Mouse (Mus musculus) urinary bladder, postnatal 10 days (tissue): Measurements from ENCODE around the gene Gm43191.
"Not testable (repeated sequence)": the region's sequence is repeated elsewhere in the genome, so short reads cannot be mapped to it uniquely, and the experiment has no call there.

Experiments used
- DNase-seq: peaks from one replicate; pipeline ENCODE4 v3.0.0; 2022; ENCODE audit warnings: low spot score

Gene Gm43191

DNA sequence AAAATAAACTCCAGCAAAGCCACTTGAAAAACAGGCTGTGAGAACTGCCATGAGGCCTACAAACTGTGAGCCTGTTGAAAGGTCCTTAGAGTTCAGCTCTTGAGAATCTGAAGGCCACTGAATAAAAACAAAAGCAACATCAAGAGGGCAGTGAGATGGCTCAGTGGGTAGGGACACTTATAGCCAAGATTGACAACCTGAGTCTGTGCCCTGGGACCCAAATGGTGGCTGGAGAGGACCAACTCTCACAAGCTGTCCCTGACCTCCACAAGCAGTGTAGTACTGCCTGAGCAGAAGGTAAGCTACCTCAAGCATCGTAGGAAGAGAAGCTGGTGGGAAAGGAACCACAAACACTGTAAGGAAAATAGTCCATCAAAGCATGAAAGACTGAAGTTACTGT, at the start of gene Gm43191:
TSS of gene Gm43191 (minus strand) at position 101 of the 400 bp plus-strand sequence.
- no peak for DNase-seq

DNA sequence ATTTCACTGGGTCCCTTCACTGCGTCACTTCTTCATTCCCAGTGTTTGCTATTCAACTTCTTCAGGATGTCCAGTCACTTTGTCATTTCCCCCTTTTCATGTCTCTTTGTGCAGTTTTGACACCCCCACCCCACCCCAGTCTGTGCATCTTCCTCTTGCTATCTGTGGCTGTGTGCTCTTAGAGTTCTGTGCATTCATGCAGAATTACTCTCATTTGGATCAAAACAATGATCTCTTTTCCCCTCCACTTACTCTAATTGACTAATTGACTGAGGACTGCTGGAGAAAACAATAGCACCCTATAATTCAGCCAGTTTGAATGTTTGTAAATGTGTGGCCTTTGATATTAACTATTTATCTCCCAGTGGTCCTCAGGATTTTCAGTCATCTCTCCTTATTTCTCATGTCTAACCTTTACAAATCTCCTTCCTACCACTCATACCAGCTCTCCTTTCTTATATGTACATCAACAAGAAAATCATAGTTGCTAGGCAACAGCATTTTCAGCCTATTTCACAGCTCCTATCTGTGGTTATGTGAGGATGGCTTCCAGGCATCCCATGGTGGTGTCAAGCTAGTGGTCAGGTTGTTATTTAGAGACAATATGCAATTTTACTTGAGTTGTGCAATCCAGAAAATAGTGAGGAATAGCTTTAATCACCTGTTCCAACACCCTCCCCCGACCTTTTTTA, 48.6 kb upstream of the Gm43191 start:
- DNase-seq: no peak

DNA sequence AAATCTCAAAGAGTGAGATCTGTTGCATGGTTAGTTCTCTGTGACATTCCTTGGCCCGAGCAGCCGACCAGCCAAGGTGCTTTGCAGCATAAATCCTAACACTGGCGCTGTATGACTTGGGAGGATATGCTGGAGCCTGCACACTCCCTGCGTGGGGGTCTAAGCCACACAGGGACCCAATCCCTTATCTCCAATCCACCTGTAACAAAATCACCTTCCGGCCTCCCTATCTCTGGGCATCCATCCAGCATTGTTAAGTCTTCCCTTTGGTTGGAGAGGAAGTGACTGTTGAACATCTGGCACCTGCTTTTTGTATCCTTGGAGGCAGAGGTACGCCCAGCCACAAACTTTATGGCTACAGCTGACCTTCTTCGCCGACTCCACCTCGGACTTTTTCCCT, 45.7 kb upstream of the Gm43191 start:
- no peak for DNase-seq

DNA sequence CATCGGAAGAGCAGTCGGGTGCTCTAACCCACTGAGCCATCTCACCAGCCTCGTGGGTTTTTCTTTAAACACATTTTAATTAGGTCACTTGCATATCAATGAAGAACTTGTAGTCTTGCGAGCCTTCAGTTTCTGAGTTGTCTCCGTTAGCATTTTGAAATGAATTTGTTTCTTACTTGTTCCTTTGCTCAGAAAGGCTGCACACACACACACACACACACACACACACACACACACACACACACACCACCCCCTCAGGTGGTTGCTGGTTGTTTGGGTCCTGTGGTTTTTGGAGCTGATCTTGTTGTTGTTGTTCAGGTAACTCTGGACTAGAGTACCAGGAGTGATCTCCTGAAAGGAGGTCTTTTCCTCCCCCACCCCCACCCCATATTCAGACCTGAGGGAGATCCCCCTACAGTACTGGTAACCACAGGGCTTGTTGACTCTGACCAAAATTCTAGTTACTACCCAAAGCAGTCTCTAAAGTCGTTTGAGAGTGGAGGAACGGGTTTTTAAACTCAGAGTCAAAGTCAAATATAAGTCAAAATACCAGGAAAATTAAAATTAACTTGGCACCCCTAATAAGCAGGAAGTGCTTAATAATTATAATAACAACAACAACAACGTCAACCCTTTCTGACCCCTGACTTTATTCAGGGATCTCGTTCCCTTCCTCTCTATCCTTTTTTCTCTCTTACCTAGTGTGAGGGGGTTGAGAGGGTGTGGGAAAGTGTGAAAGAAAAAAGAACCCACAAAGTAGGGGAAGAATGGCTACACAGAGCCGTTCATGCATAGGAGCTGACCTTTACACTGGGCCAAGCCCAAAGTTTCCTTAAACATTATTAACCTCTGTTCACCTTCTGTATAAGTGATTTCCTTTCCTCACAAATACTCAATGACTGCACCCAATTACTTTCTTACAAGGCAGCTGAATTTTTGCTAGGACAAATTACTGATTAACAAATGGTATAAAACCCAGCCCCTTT, 42.7 kb upstream of the Gm43191 start:
- DNase-seq: no peak

DNA sequence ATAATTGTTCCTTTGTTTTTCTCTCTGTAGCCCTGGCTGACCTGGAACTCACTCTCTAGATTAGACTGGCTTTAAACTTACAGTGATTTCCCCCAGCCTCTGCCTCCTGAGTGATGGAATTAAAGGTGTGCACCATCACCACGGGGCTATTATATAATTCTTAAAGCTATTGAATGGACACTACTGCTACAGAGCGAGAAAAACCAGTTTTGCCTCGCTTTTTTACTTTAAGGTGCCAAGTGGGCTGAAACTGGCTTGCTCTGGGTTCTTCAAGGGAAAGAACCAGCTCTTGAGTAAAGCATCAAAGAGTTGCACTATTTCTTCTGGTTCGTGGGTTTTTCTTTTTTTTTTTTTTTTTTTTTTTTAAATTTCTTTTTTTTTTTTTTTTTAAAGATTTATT, 41.9 kb upstream of the Gm43191 start:
- DNase-seq: no peak

DNA sequence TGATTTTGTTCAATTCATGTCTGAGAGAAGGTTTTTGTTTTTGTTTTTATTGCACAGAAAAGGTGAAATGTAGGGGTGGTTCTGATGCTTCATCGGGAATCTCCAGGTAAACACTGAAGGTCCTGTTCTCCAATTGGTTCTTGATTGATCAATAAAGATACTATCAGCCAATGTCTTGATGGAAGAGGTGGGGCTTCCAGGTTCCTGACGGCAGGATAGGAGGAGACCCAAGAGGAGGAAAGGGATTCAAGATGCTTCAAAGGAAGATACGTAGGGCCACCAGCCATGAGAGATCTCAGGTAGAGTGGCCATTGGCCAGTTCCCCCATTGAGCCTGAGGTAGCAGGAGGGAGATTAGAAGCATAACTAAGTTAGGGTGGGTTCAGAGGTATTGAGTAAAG, 37.9 kb upstream of the Gm43191 start:
- no peak for DNase-seq

DNA sequence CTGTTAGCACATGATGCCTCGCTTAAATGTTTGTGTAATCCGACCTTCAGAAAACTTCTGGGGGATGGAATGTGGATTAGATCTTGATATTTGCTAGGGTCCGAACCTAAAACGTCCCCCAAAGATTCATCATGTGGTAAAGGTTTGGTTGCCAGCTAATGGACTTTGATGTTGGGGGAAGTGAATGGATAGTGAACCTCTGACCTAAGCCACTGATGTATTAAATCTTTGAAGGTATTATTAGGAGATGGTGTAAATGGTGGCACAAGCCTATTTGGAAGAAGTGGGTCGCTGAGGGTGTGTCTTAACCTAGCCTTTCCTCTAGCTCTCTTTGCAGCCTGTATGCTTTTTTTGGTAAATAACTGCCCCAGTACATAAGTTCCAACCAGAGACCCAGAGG, 32.0 kb upstream of the Gm43191 start:
- no peak for DNase-seq

DNA sequence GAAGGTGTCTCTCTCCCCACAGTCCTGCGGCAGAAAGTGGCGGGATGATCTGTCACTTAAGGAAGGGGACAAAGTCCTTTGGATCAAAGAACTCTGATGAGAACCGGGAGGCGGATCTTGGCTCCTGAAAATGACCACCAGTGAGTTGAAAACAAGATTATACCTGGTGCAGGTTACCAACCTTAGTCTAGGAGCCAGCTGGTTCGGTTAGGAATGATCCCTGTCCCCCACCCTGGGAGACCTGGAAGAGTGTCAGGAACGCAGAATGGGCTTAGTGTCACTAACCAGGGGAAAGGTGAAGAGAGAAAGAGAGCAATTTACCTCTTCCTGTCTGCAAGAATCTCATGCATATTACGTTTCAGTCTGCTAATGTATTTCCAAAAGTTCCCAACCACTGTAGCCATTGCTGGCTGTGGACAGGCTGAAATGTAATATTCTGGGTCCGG, 31.4 kb upstream of the Gm43191 start, which contains the start of gene Slc35a3:
TSS of gene Slc35a3 (minus strand) at position 396 of the 446 bp plus-strand sequence.
- DNase-seq: no peak

DNA sequence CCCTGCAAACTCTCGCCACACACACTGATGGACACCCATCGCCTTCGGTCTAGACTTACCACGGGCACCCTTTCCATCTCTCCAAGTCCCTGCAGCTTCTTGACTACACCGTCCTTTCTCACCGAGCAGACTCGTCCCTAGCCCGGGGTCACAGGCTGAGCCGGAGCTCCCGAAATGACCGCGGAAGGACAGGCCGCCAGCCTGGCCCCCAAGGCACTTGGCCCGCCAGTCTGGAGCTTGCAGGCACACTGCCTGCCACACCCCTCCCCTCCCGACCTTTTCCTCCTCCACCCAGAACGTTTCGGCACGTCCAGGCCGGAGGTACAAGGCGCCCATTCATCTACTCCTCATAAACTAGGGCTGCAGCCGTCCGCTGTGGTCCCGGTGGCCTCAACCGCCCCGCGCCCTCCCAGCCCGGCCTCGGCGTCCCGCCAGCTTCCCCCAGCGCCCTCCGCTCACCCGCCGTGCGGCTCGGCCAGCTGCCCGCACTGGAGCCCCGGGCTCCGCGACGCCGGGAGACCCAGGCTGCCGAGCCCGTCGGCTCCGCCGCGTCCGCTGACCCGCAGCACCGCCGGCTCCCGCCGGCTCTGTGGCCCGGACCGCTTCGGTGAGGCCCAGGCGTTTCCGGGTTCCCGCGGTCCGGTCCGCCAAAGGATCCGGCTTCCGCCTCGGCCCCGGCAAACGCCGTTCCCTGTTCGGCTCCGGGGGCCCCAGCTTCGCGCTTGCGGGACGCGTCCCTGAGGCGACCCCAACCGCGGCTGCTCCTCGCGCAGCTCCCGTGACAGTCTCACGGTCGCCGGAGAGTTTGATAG, 30.8 kb upstream of the Gm43191 start:
- DNase-seq: peak; percentile 27

DNA sequence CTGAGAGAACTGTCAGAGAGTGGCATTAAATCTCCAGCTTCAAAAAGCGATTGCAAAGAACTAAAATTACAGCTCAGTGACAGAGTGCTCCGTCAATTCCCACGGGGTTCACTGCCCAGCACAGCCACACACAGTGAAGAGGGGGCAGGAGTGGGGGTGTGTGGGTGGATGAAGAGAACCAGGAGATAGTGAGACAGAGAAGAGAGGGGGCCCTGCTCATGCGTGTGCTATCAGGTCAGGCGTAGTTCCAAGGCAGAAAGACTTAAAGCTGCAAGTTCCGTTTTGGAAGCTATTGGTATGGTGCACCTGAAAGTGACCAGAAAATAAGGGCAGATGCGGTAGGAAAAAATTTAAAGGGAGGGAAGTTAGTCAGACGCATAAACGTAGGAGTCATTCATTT, 29.9 kb upstream of the Gm43191 start:
- no peak for DNase-seq

DNA sequence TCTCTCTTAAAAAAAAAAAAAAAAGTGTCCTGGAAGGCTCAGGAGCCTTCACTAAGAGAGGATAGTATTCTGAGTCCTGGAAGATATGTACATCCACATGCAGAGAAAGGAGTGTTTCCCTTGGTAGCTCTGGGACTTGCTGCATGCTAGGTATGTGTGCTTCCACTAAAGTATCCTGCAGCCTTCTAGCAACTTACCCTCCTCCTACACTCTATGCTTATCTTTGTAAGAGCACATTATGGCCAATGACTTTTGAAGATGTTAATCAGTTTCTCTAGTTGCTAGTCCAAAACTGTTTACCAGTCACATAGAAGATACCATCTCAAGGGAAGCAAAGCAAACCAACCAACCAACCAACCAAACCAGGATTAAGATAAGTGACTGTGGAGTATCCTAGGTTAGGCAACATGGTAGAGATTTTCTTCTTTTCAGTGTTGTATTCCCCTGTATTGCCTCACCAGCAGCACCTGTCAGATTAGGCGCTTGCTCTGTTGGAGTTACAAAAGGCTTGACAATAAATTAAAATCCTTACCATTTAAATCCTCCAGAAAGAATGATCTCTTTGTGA, 24.7 kb upstream of the Gm43191 start:
- no peak for DNase-seq

DNA sequence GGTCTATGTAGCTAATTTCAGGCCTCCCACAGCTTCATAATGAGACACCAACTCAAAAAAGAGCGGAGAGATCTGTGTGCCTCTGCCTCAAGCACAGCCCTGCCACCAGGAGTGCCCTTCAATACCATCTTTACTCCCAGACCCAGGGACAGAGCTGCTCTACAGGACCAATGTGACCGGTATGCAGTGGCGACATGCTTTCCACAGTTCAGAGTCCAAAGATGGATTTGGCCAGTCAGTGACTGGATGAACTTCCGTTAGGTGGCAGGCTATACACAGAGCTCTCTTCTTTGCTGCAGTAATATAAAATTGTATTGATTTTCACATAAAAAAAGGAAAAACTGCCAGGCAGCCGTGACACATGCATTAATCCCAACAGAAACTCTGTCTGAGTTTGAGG, 22.8 kb upstream of the Gm43191 start:
- no peak for DNase-seq

DNA sequence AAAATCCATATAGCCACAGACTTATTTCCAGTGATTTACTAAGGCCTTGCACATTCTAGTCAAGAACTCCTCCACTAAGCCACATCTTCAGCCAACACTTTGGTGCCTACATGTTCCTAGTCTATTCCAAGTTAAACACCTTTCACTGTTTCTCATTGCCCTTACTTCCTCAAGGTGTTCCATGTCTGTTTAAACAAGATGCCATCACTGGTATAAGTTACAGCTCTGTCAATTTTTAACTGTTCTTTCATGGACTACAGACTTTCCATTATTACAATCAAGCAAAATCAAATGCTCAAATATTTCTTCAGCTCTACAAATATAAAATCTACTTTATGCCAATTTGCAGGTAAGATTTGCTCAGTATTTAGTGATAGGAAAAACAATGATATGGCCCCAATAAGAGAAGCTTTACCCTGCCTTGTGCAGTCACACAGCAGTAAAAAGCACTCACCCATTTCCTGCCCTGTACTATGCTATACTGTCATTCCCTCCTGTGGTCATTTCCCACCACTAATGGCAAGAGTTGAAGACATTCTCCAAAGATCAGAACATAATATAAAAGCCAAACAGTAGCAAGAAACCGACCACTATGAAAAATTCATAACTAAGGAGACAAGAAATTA, 21.7 kb upstream of the Gm43191 start:
- no peak for DNase-seq

DNA sequence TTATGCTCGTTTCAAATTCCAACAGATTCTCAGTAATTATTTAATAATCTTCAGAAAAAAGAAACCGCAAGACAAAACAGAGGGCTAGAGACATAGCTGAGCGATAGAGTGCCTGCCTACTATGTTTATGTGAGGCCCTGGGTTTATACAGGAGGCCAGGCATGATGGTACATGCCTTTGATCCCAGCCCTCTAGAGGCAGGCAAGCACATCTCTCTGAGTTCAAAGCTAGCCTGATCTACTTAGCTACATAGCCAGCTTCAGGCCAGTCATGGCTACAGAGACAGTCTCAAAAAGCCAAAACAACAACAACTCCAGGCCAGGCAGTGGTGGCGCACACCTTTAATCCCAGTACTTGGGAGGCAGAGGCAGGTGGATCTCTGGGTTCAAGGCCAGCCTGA, 20.5 kb upstream of the Gm43191 start:
- no peak for DNase-seq

DNA sequence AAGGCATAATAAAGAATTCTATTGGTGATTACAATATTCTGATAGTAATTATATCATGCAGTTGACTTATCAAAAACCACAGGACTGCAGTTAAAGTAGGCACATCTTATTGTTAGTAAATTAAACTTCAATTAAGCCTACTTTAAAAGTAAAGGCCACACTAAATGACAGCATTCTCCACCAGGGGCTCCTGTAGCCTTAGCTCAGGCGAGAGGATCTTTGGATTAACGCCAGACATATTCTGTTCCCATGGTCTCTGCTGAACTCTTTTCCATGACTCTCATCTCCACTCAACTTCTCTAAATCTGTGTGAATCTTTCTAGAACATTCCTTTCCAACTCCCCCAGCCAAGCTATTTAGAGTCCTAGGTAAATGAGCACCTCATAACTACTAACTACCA, 17.7 kb upstream of the Gm43191 start:
- no peak for DNase-seq

DNA sequence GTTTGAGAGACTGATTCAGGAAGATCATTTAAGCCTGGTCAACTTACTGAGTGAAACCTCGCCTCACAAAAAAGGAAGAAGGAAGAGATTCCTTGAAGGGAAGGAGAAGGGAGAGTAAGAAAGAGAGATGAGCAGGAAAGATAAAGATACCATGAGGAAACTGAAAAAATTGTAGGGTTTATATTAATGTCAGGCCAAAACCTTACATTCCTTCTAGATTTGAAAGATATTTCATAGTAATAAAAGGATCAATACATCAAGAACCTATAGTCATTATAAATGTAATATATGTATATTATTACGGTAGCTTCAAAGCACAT, 14.6 kb upstream of the Gm43191 start:
- DNase-seq: no peak

DNA sequence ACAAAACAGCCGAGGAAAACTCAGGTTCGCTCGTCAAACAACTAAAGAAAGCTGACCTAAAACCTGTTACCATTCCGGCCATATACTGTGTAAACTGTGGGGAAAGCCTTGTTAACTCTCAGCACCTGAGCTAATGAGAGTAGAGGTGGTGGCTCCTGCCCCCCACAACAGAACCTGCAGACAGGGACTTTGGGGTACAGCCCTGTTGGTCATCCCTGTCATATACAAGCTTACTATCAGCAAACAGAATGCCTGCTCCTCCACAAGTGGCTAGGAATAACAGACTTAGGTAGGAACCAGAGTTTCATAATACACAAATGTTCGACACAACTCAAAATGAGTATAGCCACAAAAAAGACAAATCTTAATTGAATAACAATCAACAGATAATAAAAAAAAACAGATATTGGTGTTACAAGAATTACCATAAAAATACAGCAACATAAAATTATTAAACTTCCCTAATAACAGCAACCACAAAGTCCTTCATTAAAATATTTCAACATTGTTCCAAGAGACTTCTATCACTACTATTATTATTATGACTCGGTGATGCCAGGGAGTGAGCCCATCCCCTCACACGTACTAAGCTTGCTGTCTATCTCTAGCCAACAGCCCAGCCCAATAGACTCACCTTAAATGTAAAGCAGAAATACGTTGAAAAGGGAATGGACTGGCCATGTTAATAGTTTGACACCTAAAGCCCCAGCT, 14.1 kb upstream of the Gm43191 start:
- no peak for DNase-seq

DNA sequence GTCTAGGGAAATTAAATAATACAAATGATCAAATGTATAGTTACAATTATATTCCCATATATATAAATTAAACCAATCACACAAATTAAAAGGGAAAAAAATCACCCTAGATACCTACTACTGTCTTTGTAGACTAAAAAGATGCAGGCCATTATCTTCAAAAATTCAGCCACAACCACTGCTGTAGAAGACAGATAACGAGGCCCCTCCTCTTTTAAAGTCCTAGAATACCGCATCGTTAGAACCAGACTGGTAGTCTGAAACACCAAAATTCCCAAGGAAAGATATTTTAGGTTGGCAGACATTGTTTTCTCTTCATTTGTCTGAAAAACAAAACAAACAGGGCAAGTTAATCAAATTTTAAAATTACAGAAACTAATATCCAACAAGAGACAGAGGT, 13.3 kb upstream of the Gm43191 start:
- DNase-seq: no peak

DNA sequence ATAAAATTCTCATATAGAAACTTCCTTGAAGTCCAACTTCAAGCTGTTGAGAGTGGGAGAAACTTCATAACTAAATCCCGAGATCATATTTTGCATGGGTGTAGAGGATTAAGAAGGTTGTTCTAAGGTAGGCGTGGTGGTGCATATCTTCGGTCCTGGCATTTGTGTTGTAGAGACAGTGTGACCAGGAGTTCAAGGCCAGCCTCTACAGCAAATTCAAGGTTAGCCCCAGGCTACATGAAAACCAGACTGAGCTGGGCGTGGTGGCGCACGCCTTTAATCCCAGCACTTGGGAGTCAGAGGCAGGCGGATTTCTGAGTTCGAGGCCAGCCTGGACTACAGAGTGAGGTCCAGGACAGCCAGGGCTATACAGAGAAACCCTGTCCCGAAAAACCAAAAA, 16.8 kb downstream of the Gm43191 start:
- DNase-seq: not testable (repeated sequence)

DNA sequence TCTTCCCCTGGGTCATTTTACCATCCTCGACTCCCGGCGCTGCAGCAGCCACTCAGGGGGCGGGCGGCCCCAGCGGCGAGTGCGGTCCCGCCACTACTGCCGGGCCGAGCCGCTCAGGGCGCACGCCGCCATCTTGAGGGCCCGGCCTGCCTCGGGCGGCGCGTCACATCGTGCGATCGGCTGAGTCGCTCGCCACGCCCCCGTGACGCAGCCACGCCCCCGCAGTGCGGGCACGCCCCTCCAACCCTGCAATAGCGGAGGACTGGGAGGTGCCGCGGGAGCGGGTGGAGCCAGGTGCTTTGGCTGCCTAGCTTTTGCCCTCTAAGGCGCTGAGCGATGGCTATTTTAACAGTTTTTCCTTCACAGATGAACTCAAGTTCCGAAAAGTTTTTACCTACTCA, 18.6 kb downstream of the Gm43191 start, which contains the start of gene Mfsd14a:
TSS of gene Mfsd14a (minus strand) at position 215 of the 401 bp plus-strand sequence.
- DNase-seq: peak; percentile 98

DNA sequence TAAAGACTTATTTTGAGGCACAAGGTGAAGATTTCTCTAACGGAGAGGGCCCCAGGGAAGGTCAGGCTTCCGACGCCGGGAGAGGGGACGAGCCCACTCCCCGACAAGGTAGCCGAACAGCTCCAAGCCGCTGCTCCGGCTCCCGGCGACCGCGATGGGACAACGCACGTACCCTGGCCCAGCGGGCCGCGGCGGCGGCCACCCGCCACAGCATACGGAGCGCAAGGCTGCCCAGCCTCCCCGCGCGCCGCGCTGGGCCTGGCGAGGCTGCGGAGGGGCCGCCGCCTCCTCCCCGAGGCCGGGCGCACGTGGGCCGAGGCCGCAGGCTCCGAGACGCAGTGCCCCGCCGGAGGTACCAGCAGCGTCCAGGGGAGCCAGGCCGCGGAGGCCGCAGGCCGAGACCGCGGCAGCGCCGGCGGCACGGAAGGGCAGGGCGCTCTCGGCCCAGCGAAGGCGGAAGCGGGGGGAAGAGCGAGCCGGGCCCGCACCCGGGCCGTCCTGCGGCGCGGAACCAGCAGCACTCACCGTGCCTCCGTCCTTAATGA, 19.1 kb downstream of the Gm43191 start:
- DNase-seq: no peak
